Mouse (Mus musculus) neural tube, embryonic 14.5 days (tissue): ENCODE measurements at regions not wholly inside any gene's neighbourhood (a gene's known extent, or its start where the extent isn't known, plus 50 kb on each side); places are given as distances from the start of the nearest gene placed in this dataset.
A peak's percentile ranks its signal among the peaks of the same experiment; 100 is the strongest.

Source experiments
- ATAC-seq: fragments of 200-750 bp; cut with Nextera tagmentation; 2 replicates; pipeline ENCODE4 v1.8.0; 2017; ENCODE audit warnings: low read depth, mild to moderate bottlenecking, moderate TSS enrichment, moderate library complexity
- H3K27ac ChIP-seq: fragments of 300-500 bp; sonication (generic); 2 replicates; pipeline ENCODE4 v1.5.1; 2014; ENCODE audit warnings: low read depth, mild to moderate bottlenecking, control low read depth, low read length, moderate library complexity, mixed read lengths
- H3K27me3 ChIP-seq: fragments of 300-500 bp; sonication (generic); 2 replicates; pipeline ENCODE4 v1.6.1; 2014; ENCODE audit warnings: low read length; ENCODE audit not compliant: control insufficient read depth, insufficient read depth
- H3K36me3 ChIP-seq: fragments of 300-500 bp; sonication (generic); 2 replicates; pipeline ENCODE4 v1.6.1; 2014; ENCODE audit warnings: low read length, mixed read lengths; ENCODE audit not compliant: control insufficient read depth, insufficient read depth
- H3K4me1 ChIP-seq: fragments of 300-500 bp; sonication (generic); 2 replicates; pipeline ENCODE4 v1.6.1; 2014; ENCODE audit warnings: low read length; ENCODE audit not compliant: control insufficient read depth, insufficient read depth
- H3K4me2 ChIP-seq: fragments of 300-500 bp; sonication (generic); 2 replicates; pipeline ENCODE4 v1.6.1; 2014; ENCODE audit warnings: mild to moderate bottlenecking, low read depth, low read length, control low read depth
- H3K4me3 ChIP-seq: fragments of 300-500 bp; sonication (generic); 2 replicates; pipeline ENCODE4 v1.5.1; 2014; ENCODE audit warnings: low read depth, low read length, control low read depth, mixed read lengths
- H3K9ac ChIP-seq: fragments of 300-500 bp; sonication (generic); replicated peaks from 2 replicates; pipeline ENCODE4 v1.6.1; 2014; ENCODE audit warnings: low read depth, mild to moderate bottlenecking, control low read depth, low read length, mixed read lengths
- H3K9me3 ChIP-seq: fragments of 300-500 bp; sonication (generic); 2 replicates; pipeline ENCODE4 v1.6.1; 2016; ENCODE audit warnings: low read length; ENCODE audit not compliant: control insufficient read depth
- WGBS: fragments of 180-500 bp; shearing (Covaris S2); extraction: QIAGEN DNeasy Blood & Tissue Kit; methylation state at CpG from one replicate; pipeline ENCODE4 v1.1.7; 2014; 5-methylcytosine and 5-hydroxymethylcytosine counted together

DNA sequence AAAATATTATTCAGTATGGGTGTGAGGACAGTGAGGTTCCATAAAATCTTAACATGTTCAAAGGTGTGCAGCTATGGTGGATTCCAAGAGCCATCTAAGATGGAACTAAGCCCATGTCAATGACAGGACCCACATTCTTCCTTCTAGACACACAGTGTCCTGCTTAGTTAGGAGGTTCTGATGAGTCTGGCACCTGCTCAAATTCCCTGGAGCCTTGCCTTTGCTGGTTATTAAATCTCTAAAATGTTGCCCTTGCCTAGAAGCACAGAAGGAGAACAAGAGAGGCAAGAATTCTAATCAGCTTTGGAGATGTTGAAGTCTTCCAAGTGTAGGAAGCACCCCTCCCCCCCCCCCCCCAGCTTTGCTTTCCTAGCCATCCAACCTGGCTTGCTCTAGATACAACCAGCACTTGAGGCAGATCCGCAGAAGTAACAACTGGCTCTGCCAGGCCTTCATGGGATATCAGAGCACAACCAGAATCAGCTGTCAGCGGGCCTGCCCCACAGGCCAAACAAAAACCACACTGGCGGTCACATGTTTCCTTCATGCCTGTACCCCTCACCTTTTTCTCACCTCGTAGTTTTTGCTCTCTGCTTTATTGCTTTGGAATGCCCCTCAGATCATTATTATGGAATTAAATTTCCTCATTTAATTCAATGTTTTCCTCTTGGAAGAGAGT is 116.0 kb upstream of the Slc22a22 start:
- 78% methylated on average over 4 of the region's 4 CpGs for WGBS
- no peak for ATAC-seq

DNA sequence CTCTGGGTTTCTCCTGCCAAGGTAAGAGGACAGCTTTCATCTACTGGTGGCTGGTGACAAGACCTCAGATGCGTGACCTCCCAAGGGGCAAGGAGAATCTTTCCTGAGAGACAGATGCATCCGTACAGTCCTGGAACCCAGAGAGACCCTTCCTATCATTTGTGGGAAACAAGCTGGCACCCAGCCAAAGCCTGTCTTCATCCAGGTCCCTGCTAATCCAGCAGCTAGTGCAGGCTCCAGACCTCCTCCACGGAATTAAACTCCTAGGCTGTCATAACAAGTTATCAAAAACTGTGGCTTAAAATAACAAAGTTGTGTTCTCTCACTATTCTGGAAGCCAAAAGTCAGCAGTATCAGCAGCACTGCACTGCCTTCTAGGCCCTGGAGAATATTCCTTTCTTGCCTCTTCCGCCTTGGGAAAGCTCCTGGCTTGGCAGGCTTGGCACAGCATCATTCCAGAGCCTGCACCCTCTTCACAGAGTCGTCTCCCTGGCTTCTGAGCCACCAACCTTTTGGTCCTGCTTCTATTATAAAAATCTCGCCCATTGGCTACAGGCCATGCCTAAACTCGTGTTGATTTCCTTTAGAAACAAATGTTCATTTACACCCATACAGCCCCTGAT is 113.3 kb upstream of the Slc22a22 start:
- Histone ChIP-seq H3K4me3 (no peak overlapping the region), H3K4me1 (no peaks in the 10 kb centered on the region), H3K9ac (no peak overlapping the region), H3K4me2 (no peak overlapping the region), H3K36me3 (no peaks in the 10 kb centered on the region), H3K27me3 (no peaks in the 10 kb centered on the region), H3K9me3 (no peaks in the 10 kb centered on the region), H3K27ac (no peak overlapping the region)
- no peak; the same call in 1 of the 2 replicates for ATAC-seq
- 59% methylated on average over 7 of the region's 7 CpGs for WGBS

More for the DNA sequence above, 116.0 kb upstream of the Slc22a22 start:
- Histone ChIP-seq H3K27ac (no peak overlapping the region), H3K9ac (no peak overlapping the region), H3K4me1 (no peaks in the 10 kb centered on the region), H3K36me3 (no peaks in the 10 kb centered on the region), H3K27me3 (no peaks in the 10 kb centered on the region), H3K9me3 (no peaks in the 10 kb centered on the region), H3K4me3 (no peak overlapping the region), H3K4me2 (no peak overlapping the region)

DNA sequence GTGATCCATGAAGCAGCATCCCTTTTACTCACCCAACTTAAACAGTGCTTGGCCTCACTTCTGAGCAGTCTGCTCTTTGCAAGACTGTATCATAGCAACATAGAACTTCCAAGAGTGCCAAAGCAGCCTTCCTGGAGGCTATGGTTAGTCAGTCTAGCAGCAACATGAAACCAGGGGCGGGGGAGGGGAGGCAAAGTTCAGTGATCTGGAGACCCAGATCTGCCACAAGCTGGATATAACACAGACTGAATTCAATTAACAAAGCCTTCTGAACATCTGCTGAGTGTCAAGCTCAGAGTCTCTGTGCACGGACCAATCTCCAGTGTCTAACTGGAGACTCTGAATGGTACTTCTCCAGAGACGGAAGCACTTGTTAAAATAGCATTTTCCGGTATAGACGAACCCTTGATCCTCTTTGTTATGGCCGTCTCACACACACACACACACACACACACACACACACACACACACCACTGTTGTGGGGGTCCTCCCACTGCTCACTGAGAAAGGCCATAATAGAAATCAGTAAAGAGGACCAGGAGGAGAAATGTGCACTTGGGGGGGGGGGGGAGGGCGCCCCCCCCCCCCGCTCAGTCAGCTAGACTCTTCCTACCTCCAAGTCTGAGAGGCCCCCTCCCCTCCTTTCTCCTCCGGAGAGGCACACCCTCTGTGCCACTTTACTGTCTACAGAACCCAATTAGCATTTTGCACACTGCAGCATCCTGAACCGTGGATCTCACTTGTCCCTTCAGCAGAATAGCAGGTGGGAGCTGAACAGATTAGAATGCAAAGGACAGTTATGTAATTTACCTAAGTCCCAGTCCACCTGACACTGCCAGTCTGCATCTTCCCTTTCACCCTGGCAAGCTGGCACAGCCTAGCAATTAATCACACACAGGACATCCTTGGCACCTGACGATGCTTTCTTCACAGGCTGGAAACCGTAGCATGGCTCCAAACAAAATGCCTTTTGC is 112.3 kb upstream of the Slc22a22 start:
- Histone ChIP-seq H3K9me3 (no peaks in the 10 kb centered on the region), H3K4me1 (no peaks in the 10 kb centered on the region), H3K36me3 (no peaks in the 10 kb centered on the region), H3K4me2 (no peak overlapping the region), H3K27ac (no peak overlapping the region), H3K27me3 (no peaks in the 10 kb centered on the region), H3K9ac (no peak overlapping the region), H3K4me3 (no peak overlapping the region)
- 37% methylated on average over 9 of the region's 12 CpGs for WGBS
- ATAC-seq, result peak; percentile 77

DNA sequence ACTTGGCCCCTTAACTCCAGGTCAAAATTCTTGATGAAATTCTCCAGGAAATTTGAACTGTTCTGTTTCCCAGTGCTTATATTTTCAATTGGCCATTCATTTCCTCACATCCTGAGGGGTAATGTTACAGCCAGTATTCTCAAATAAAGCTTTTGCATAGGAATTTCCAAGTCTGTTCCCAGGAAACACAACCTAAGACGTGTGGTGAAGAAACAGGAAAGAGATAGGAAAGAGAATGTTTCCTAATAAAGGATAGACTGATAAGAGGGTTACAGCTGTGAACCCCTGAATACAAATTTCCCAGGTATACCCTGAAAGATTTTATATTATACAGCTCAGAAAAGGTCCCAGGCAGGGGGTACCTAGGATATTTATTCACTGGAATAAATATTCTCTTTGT is 108.0 kb upstream of the Slc22a22 start:
- no peaks in the 10 kb centered on the region for H3K36me3 ChIP-seq
- H3K4me2 ChIP-seq, result no peak overlapping the region
- H3K27ac ChIP-seq, result no peak overlapping the region
- no peak for ATAC-seq
- H3K4me1 ChIP-seq, result no peaks in the 10 kb centered on the region
- 71% methylated on average over 1 of the region's 1 CpGs for WGBS
- no peaks in the 10 kb centered on the region for H3K27me3 ChIP-seq
- H3K9me3 ChIP-seq, result no peaks in the 10 kb centered on the region
- no peak overlapping the region for H3K4me3 ChIP-seq
- no peak overlapping the region for H3K9ac ChIP-seq

DNA sequence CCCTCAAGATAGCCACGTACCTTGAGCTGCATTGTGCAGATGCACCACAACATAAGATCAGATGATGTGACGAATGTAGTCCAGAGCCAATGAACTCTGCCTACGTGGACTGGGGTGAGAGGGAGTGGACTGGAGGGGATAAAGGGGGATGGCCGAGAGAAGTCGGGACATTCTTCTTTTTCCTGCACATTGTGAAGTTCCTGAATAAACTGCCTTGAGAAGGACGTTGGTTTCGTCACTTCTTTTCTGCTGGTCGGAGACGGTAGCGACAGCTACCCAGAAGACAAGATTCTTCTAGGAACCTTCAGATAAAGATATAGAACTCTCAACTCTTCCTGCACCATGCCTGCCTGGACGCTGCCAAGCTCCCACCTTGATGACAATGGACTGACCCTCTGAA is 107.1 kb upstream of the Slc22a22 start:
- Histone ChIP-seq H3K4me3 (no peak overlapping the region), H3K9ac (no peak overlapping the region), H3K27me3 (no peaks in the 10 kb centered on the region), H3K9me3 (no peaks in the 10 kb centered on the region), H3K4me2 (no peak overlapping the region), H3K36me3 (no peaks in the 10 kb centered on the region), H3K27ac (no peak overlapping the region), H3K4me1 (no peaks in the 10 kb centered on the region)
- 91% methylated on average over 11 of the region's 11 CpGs for WGBS
- ATAC-seq, result no peak

DNA sequence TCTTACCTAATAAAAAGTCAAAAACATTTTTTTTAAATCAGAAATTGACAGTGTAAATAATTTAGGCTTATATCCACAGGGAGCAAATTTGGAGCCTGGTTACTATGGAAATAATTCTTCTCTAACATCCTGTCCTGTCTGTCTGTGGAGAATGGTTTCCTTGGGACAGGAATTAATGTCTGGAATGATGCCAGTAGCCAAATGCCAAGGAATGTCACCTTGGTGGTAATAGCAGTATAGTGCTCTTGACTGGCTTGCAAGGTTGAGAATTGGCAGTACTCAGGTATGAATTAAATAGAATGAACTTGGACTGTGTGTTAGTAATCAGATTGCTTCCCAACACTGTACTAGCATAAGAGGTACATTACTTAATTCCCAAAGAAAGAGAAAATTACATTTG is 103.8 kb upstream of the Slc22a22 start:
- no peak for ATAC-seq
- H3K27ac ChIP-seq, result no peak overlapping the region

DNA sequence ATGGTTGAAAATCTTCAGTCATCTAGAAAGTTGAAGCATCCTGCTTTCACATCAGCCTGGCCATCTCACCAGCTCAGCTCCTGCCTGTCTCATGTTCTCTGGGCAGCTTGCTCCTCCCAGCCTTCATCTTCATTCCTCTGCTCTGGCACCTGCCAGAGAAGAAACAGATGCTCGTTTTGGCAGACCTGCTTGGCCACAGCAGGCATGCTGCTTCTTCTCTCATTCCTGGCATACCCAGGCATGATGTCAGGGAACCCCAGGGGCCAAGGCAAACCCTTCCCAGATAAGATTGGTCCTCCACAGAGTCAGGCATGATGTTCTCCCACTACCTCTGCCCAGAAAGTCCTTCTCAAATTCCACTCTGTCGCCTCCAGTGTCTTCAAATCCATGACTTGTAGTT is 101.4 kb upstream of the Slc22a22 start:
- no peak overlapping the region for H3K27ac ChIP-seq
- no peaks in the 10 kb centered on the region for H3K27me3 ChIP-seq
- no peaks in the 10 kb centered on the region for H3K36me3 ChIP-seq
- H3K9ac ChIP-seq, result no peak overlapping the region
- H3K4me1 ChIP-seq, result no peaks in the 10 kb centered on the region
- H3K4me2 ChIP-seq, result no peak overlapping the region
- 73% methylated on average over 2 of the region's 2 CpGs for WGBS
- ATAC-seq, result no peak
- H3K4me3 ChIP-seq, result no peak overlapping the region
- H3K9me3 ChIP-seq, result no peaks in the 10 kb centered on the region

More for the DNA sequence above, 103.8 kb upstream of the Slc22a22 start:
- H3K4me2 ChIP-seq, result no peak overlapping the region
- no peak overlapping the region for H3K4me3 ChIP-seq
- H3K9ac ChIP-seq, result no peak overlapping the region
- no peaks in the 10 kb centered on the region for H3K9me3 ChIP-seq
- no peaks in the 10 kb centered on the region for H3K36me3 ChIP-seq
- no peaks in the 10 kb centered on the region for H3K27me3 ChIP-seq
- no peaks in the 10 kb centered on the region for H3K4me1 ChIP-seq

DNA sequence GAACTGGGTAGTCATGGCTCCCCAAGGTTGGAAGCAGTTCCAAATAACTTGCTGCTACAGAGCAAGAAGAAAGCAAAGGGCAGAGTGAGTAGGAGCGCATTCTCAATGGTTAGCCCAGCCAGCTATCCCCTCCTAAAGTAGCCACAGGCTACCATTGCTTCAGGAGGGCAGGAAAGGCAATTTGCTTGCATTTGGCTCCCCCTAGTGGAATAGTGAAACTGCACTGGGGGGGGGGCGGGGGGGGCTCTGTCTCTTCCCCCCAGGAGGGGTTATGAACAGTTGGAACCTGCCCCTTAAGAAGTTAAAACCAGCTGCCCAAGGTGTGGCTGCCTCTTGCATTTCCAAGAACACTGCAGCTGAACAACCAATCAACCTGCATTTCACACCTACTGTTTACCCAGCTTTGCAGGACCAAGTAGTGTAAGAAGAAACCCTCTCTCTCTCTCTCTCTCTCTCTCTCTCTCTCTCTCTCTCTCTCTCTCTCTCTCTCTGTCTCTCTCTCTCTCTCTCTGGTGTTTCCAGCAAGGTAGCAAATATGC is 96.7 kb upstream of the Slc22a22 start:
- Histone ChIP-seq H3K4me3 (no peak overlapping the region), H3K9ac (no peak overlapping the region), H3K4me1 (no peaks in the 10 kb centered on the region), H3K36me3 (no peaks in the 10 kb centered on the region), H3K4me2 (no peak overlapping the region), H3K27ac (no peak overlapping the region), H3K9me3 (no peaks in the 10 kb centered on the region), H3K27me3 (no peaks in the 10 kb centered on the region)
- WGBS, result 43% methylated on average over 2 of the region's 2 CpGs
- ATAC-seq, result no peak
